Mouse (Mus musculus): ENCODE results near the gene Map1b. TPM values are rescaled to one million over a fixed set of nuclear protein-coding genes. Genes with fewer than 3 reads are reported as not detected.

The Map1b gene
- polyA plus RNA-seq, 1 experiment from 2014 or later, result 0.09 TPM

- Histone ChIP-seq H3K79me2 (ENCODE audit: inconsistent target) (no peaks in the 10 kb centered on the region), H3K27ac (no peak overlapping the region), H3K36me3 (ENCODE audit: inconsistent target) (no peaks in the 10 kb centered on the region), H3K4me3 (ENCODE audit: inconsistent target) (no peak overlapping the region)
- 93% methylated on average over 9 of the region's 9 CpGs for WGBS (ENCODE audit: missing documents)
These were observed 30.5 kb downstream of the Map1b start for GRCm38 (mm10) chr13:99485861-99486260.

- Histone ChIP-seq H3K4me3 (ENCODE audit: inconsistent target) (no peak overlapping the region), H3K79me2 (ENCODE audit: inconsistent target) (no peaks in the 10 kb centered on the region), H3K27ac (no peak overlapping the region), H3K36me3 (ENCODE audit: inconsistent target) (no peaks in the 10 kb centered on the region)
- WGBS (ENCODE audit: missing documents), result 91% methylated on average over 7 of the region's 7 CpGs
These were observed 31.0 kb downstream of the Map1b start for GRCm38 (mm10) chr13:99485331-99485733.

GRCm38 (mm10) chr13:99484905-99485304 is 31.4 kb downstream of the Map1b start:
- Histone ChIP-seq H3K36me3 (ENCODE audit: inconsistent target) (no peaks in the 10 kb centered on the region), H3K27ac (no peak overlapping the region), H3K4me3 (ENCODE audit: inconsistent target) (no peak overlapping the region), H3K79me2 (ENCODE audit: inconsistent target) (no peaks in the 10 kb centered on the region)
- 96% methylated on average over 10 of the region's 10 CpGs for WGBS (ENCODE audit: missing documents)

GRCm38 (mm10) chr13:99483433-99483832 is 32.9 kb downstream of the Map1b start:
- Histone ChIP-seq H3K79me2 (ENCODE audit: inconsistent target) (no peaks in the 10 kb centered on the region), H3K4me3 (ENCODE audit: inconsistent target) (no peak overlapping the region), H3K27ac (no peak overlapping the region), H3K36me3 (ENCODE audit: inconsistent target) (no peaks in the 10 kb centered on the region)

- 1% methylated on average over 6 of the region's 6 CpGs for WGBS (ENCODE audit: missing documents)
- no peak overlapping the region for H3K4me3 ChIP-seq (ENCODE audit: inconsistent target)
- H3K36me3 ChIP-seq (ENCODE audit: inconsistent target), result no peaks in the 10 kb centered on the region
- H3K79me2 ChIP-seq (ENCODE audit: inconsistent target), result no peaks in the 10 kb centered on the region
- H3K27ac ChIP-seq, result no peak overlapping the region
These were observed 40.9 kb downstream of the Map1b start for GRCm38 (mm10) chr13:99475488-99475887.

GRCm38 (mm10) chr13:99475033-99475432 is 41.3 kb downstream of the Map1b start:
- WGBS (ENCODE audit: missing documents), result 4% methylated on average over 4 of the region's 5 CpGs
- Histone ChIP-seq H3K36me3 (ENCODE audit: inconsistent target) (no peaks in the 10 kb centered on the region), H3K4me3 (ENCODE audit: inconsistent target) (no peak overlapping the region), H3K27ac (no peak overlapping the region), H3K79me2 (ENCODE audit: inconsistent target) (no peaks in the 10 kb centered on the region)

GRCm38 (mm10) chr13:99474108-99474507 is 42.2 kb downstream of the Map1b start:
- no peaks in the 10 kb centered on the region for H3K36me3 ChIP-seq (ENCODE audit: inconsistent target)
- no peak overlapping the region for H3K4me3 ChIP-seq (ENCODE audit: inconsistent target)
- H3K27ac ChIP-seq, result no peak overlapping the region
- no peaks in the 10 kb centered on the region for H3K79me2 ChIP-seq (ENCODE audit: inconsistent target)
- 85% methylated on average over 7 of the region's 7 CpGs for WGBS (ENCODE audit: missing documents)

- Histone ChIP-seq H3K27ac (no peak overlapping the region), H3K36me3 (ENCODE audit: inconsistent target) (no peaks in the 10 kb centered on the region), H3K4me3 (ENCODE audit: inconsistent target) (no peak overlapping the region), H3K79me2 (ENCODE audit: inconsistent target) (no peaks in the 10 kb centered on the region)
- WGBS (ENCODE audit: missing documents), result 82% methylated on average over 9 of the region's 9 CpGs
These were observed 44.3 kb downstream of the Map1b start for GRCm38 (mm10) chr13:99472028-99472427.

- Histone ChIP-seq H3K36me3 (ENCODE audit: inconsistent target) (no peaks in the 10 kb centered on the region), H3K27ac (no peak overlapping the region), H3K79me2 (ENCODE audit: inconsistent target) (no peaks in the 10 kb centered on the region), H3K4me3 (ENCODE audit: inconsistent target) (no peak overlapping the region)
- 95% methylated on average over 7 of the region's 7 CpGs for WGBS (ENCODE audit: missing documents)
These were observed 46.3 kb downstream of the Map1b start for GRCm38 (mm10) chr13:99470084-99470483.

GRCm38 (mm10) chr13:99468267-99468666 is 48.1 kb downstream of the Map1b start:
- WGBS (ENCODE audit: missing documents), result 88% methylated on average over 2 of the region's 2 CpGs
- Histone ChIP-seq H3K79me2 (ENCODE audit: inconsistent target) (no peaks in the 10 kb centered on the region), H3K4me3 (ENCODE audit: inconsistent target) (no peak overlapping the region), H3K36me3 (ENCODE audit: inconsistent target) (no peaks in the 10 kb centered on the region), H3K27ac (no peak overlapping the region)

GRCm38 (mm10) chr13:99466811-99467315 is 49.5 kb downstream of the Map1b start:
- Histone ChIP-seq H3K4me3 (ENCODE audit: inconsistent target) (no peak overlapping the region), H3K79me2 (ENCODE audit: inconsistent target) (no peaks in the 10 kb centered on the region), H3K27ac (no peak overlapping the region), H3K36me3 (ENCODE audit: inconsistent target) (no peaks in the 10 kb centered on the region)
- 89% methylated on average over 6 of the region's 6 CpGs for WGBS (ENCODE audit: missing documents)

- Histone ChIP-seq H3K79me2 (ENCODE audit: inconsistent target) (no peaks in the 10 kb centered on the region), H3K4me3 (ENCODE audit: inconsistent target) (no peak overlapping the region), H3K27ac (no peak overlapping the region), H3K36me3 (ENCODE audit: inconsistent target) (no peaks in the 10 kb centered on the region)
- 80% methylated on average over 2 of the region's 2 CpGs for WGBS (ENCODE audit: missing documents)
These were observed 50.3 kb downstream of the Map1b start for GRCm38 (mm10) chr13:99466064-99466463.

- H3K79me2 ChIP-seq (ENCODE audit: inconsistent target), result no peaks in the 10 kb centered on the region
- 95% methylated on average over 4 of the region's 4 CpGs for WGBS (ENCODE audit: missing documents)
- H3K27ac ChIP-seq, result no peak overlapping the region
- H3K4me3 ChIP-seq (ENCODE audit: inconsistent target), result no peak overlapping the region
- H3K36me3 ChIP-seq (ENCODE audit: inconsistent target), result no peaks in the 10 kb centered on the region
These were observed 51.8 kb downstream of the Map1b start for GRCm38 (mm10) chr13:99464551-99464950.

- WGBS (ENCODE audit: missing documents), result 90% methylated on average over 4 of the region's 4 CpGs
- Histone ChIP-seq H3K36me3 (ENCODE audit: inconsistent target) (no peaks in the 10 kb centered on the region), H3K79me2 (ENCODE audit: inconsistent target) (no peaks in the 10 kb centered on the region), H3K27ac (no peak overlapping the region), H3K4me3 (ENCODE audit: inconsistent target) (no peak overlapping the region)
These were observed 54.5 kb downstream of the Map1b start for GRCm38 (mm10) chr13:99461886-99462285.

GRCm38 (mm10) chr13:99459612-99460011 is 56.7 kb downstream of the Map1b start:
- H3K36me3 ChIP-seq (ENCODE audit: inconsistent target), result no peaks in the 10 kb centered on the region
- no peaks in the 10 kb centered on the region for H3K79me2 ChIP-seq (ENCODE audit: inconsistent target)
- no peak overlapping the region for H3K27ac ChIP-seq
- H3K4me3 ChIP-seq (ENCODE audit: inconsistent target), result no peak overlapping the region
- WGBS (ENCODE audit: missing documents), result 86% methylated on average over 4 of the region's 4 CpGs

- no peaks in the 10 kb centered on the region for H3K79me2 ChIP-seq (ENCODE audit: inconsistent target)
- 70% methylated on average over 11 of the region's 12 CpGs for WGBS (ENCODE audit: missing documents)
- no peaks in the 10 kb centered on the region for H3K36me3 ChIP-seq (ENCODE audit: inconsistent target)
- no peak overlapping the region for H3K27ac ChIP-seq
- no peak overlapping the region for H3K4me3 ChIP-seq (ENCODE audit: inconsistent target)
These were observed 57.5 kb downstream of the Map1b start for GRCm38 (mm10) chr13:99458658-99459386.
